Mouse (Mus musculus) Patski (cell line): ENCODE data around the gene Pole. TPM values are rescaled to one million over a fixed set of nuclear protein-coding genes. Genes with fewer than 3 reads are reported as not detected.
A peak's percentile ranks its signal among the peaks of the same experiment; 100 is the strongest.

ENCODE experiments used
- ATAC-seq: fragments of 100-300 bp; one replicate; pipeline ENCODE4 v1.8.0; 2021
- CTCF ChIA-PET: fragments of 350-600 bp; sonication (Branson Sonifier 250); formaldehyde crosslinking; loops from one replicate; lab custom pipeline; 2022; ENCODE audit warnings: inconsistent platforms; lab: Charles Lee
- POLR2A ChIA-PET: fragments of 350-600 bp; sonication (Branson Sonifier 250); formaldehyde crosslinking; loops from one replicate; lab custom pipeline; 2022; ENCODE audit warnings: antibody characterized with exemption, inconsistent platforms; lab: Charles Lee
- DNase-seq: peaks from one replicate; pipeline ENCODE4 v3.0.0-alpha.2; 2011; ENCODE audit warnings: low read depth, low spot score
- H3K27me3 ChIP-seq: fragments of 371-371 bp; one replicate; pipeline ENCODE4 v1.5.1; 2021
- CTCF ChIP-seq: fragments of 100-300 bp; IDR thresholded peaks from one replicate; pipeline ENCODE4 v1.5.1; 2021
- in situ Hi-C: fragments of 300-500 bp; cut with MboI; formaldehyde crosslinking; loops from 3 replicates; pipeline ENCODE4 v1.11.1; 2018; ENCODE audit warnings: low pct_unique_long_range_greater_than_20kb, mixed read lengths
- polyA plus RNA-seq: library from polyadenylated mRNA; unstranded; gene quantifications from one replicate; pipeline ENCODE4 v1.2.3, GENCODE M21; 2021

Pole gene
- polyA plus RNA-seq = 20.3 TPM

GRCm38 (mm10) chr5:110285770-110286445 is at the start of gene Pole, which contains the start of gene Pxmp2:
Gene Pole, plus strand, starts transcription at chr5:110286306.
Gene Pxmp2, minus strand, starts transcription at chr5:110286186.
- ChIA-PET POLR2A (interaction anchor here (0.6 to 1.1 kb wide), 2 partner anchors 9 to 230 kb away, joined by 3 to 4 read pairs; no protein-coding TSS in a partner anchor), CTCF (interaction anchor here (0.9 to 3.5 kb wide), 5 partner anchors 10 to 50 kb away, joined by 3 to 17 read pairs (median 5); partner anchors contain the start of gene Pgam5)
- in situ Hi-C loops = no loop called here
- peak; percentile 86 for ATAC-seq
- no peak for DNase-seq
- no peaks in the 10 kb centered on the region for H3K27me3 ChIP-seq
- no peak for TF ChIP-seq CTCF

- TF ChIP-seq CTCF = no peak
- in situ Hi-C loops = no loop called here
- ChIA-PET POLR2A (no interaction called here), CTCF (interaction anchor here (1.0 to 2.8 kb wide), 3 partner anchors 8 to 10 kb away, joined by 3 to 9 read pairs (median 4); no protein-coding TSS in a partner anchor)
- no peaks in the 10 kb centered on the region for H3K27me3 ChIP-seq
- ATAC-seq = no peak
- DNase-seq = no peak
Measured at GRCm38 (mm10) chr5:110244091-110244490, 42.0 kb upstream of the Pole start.

GRCm38 (mm10) chr5:110266941-110267340 is 19.2 kb upstream of the Pole start:
- H3K27me3 ChIP-seq = no peaks in the 10 kb centered on the region
- in situ Hi-C loops = no loop called here
- DNase-seq (no peak), ATAC-seq (no peak)
- ChIA-PET CTCF (interaction anchor here (1.6 kb wide), 1 partner anchor 9 kb away, joined by 5 read pairs; no protein-coding TSS in a partner anchor), POLR2A (no interaction called here)
- TF ChIP-seq CTCF = no peak

- in situ Hi-C loops = no loop called here
- POLR2A ChIA-PET = interaction anchor here (0.7 to 0.9 kb wide), 2 partner anchors 38 to 502 kb away, joined by 3 to 6 read pairs; partner anchors contain the start of gene Ankle2
Measured at GRCm38 (mm10) chr5:110269141-110270101, 16.7 kb upstream of the Pole start, which contains the start of gene Pgam5. Gene Pgam5, minus strand, starts transcription at chr5:110269913.

GRCm38 (mm10) chr5:110270242-110270641 is 15.9 kb upstream of the Pole start:
- POLR2A ChIA-PET = no interaction called here
- DNase-seq (no peak), ATAC-seq (no peak)
- CTCF ChIA-PET = interaction anchor here (0.7 to 2.8 kb wide), 2 partner anchors 14 to 15 kb away, joined by 3 to 17 read pairs; partner anchors contain the start of genes Pole and Pxmp2
- TF ChIP-seq CTCF = no peak
- in situ Hi-C loops = no loop called here
- no peaks in the 10 kb centered on the region for H3K27me3 ChIP-seq

More at GRCm38 (mm10) chr5:110269141-110270101, 16.7 kb upstream of the Pole start, which contains the start of gene Pgam5:
- no peaks in the 10 kb centered on the region for H3K27me3 ChIP-seq
- peak; percentile 68 for ATAC-seq
- peak; percentile 87 for TF ChIP-seq CTCF
- CTCF ChIA-PET = interaction anchor here (1.6 to 2.8 kb wide), 2 partner anchors 12 to 15 kb away, joined by 5 to 17 read pairs; partner anchors contain the start of genes Pole and Pxmp2
- DNase-seq = peak; percentile 56

GRCm38 (mm10) chr5:110274147-110274546 is 12.0 kb upstream of the Pole start:
- H3K27me3 ChIP-seq = no peaks in the 10 kb centered on the region
- in situ Hi-C loops = no loop called here
- ChIA-PET CTCF (interaction anchor here (1.7 kb wide), 1 partner anchor 10 kb away, joined by 4 read pairs; no protein-coding TSS in a partner anchor), POLR2A (no interaction called here)
- no peak for TF ChIP-seq CTCF
- no peak for DNase-seq
- no peak for ATAC-seq

- ATAC-seq (peak; percentile 66), DNase-seq (no peak)
- no peaks in the 10 kb centered on the region for H3K27me3 ChIP-seq
- ChIA-PET CTCF (interaction anchor here (1.7 kb wide), 1 partner anchor 10 kb away, joined by 4 read pairs; no protein-coding TSS in a partner anchor), POLR2A (no interaction called here)
- no peak for TF ChIP-seq CTCF
- in situ Hi-C loops = no loop called here
Measured at GRCm38 (mm10) chr5:110274846-110275245, 11.3 kb upstream of the Pole start.

GRCm38 (mm10) chr5:110276391-110276790 is 9.7 kb upstream of the Pole start:
- CTCF ChIA-PET = interaction anchor here (1.0 to 1.6 kb wide), 2 partner anchors 8 to 9 kb away, joined by 3 to 5 read pairs; partner anchors contain the start of gene Pxmp2
- POLR2A ChIA-PET = no interaction called here
- TF ChIP-seq CTCF = no peak
- ATAC-seq = no peak
- in situ Hi-C loops = no loop called here
- no peaks in the 10 kb centered on the region for H3K27me3 ChIP-seq
- DNase-seq = no peak

- no peaks in the 10 kb centered on the region for H3K27me3 ChIP-seq
- no peak for TF ChIP-seq CTCF
- ATAC-seq = no peak
- DNase-seq = no peak
- ChIA-PET CTCF (interaction anchor here (1.0 to 1.6 kb wide), 2 partner anchors 7 to 9 kb away, joined by 3 to 5 read pairs; partner anchors contain the start of gene Pxmp2), POLR2A (no interaction called here)
- in situ Hi-C loops = no loop called here
Measured at GRCm38 (mm10) chr5:110276910-110277309, 9.2 kb upstream of the Pole start.
